Mouse (Mus musculus) G1E (cell line): Measurements from ENCODE around the gene Rps24. TPM values are rescaled to one million over a fixed set of nuclear protein-coding genes. Genes with fewer than 3 reads are reported as not detected.

Experiments
- ATAC-seq: 2 replicates; pipeline ENCODE4 v1.8.0; 2016; ENCODE audit warnings: mild to moderate bottlenecking; ENCODE audit not compliant: insufficient number of reproducible peaks, poor library complexity, low FRiP score, severe bottlenecking; ENCODE audit errors: extremely low read depth
- DNase-seq: peaks from one replicate; pipeline ENCODE4 v3.0.0; 2012; ENCODE audit warnings: low spot score
- H3K27me3 ChIP-seq: 2 replicates; pipeline ENCODE4 v1.6.1; 2012; ENCODE audit warnings: mild to moderate bottlenecking, low read length, inconsistent platforms; ENCODE audit not compliant: insufficient read depth
- H3K36me3 ChIP-seq: replicated peaks from 2 replicates; pipeline ENCODE3; 2012; ENCODE audit warnings: mild to moderate bottlenecking, inconsistent platforms
- H3K4me1 ChIP-seq: 2 replicates; pipeline ENCODE4 v1.6.1; 2012; ENCODE audit warnings: low read depth, low read length, inconsistent platforms, mixed read lengths; ENCODE audit not compliant: insufficient read depth
- H3K4me3 ChIP-seq: 2 replicates; pipeline ENCODE4 v1.5.1; 2012; ENCODE audit warnings: low read depth, mild to moderate bottlenecking, inconsistent platforms, low read length, moderate library complexity, mixed read lengths
- H3K9me3 ChIP-seq: replicated peaks from 2 replicates; pipeline ENCODE4 v1.6.1; 2012; ENCODE audit warnings: inconsistent platforms
- CTCF ChIP-seq: IDR thresholded peaks from 2 replicates; pipeline ENCODE4 v1.5.1; 2012; ENCODE audit warnings: low read depth, low read length, inconsistent platforms, mixed read lengths
- GATA1 ChIP-seq: IDR thresholded peaks from 2 replicates; pipeline ENCODE4 v1.6.1; 2012; ENCODE audit warnings: borderline replicate concordance, low read length, inconsistent platforms, mixed read lengths
- GATA2 ChIP-seq: IDR thresholded peaks from 2 replicates; pipeline ENCODE4 v1.6.1; 2012; ENCODE audit warnings: low read depth, low read length, inconsistent platforms, borderline replicate concordance
- POLR2AphosphoS5 ChIP-seq: IDR thresholded peaks from 2 replicates; pipeline ENCODE4 v1.6.1; 2012; ENCODE audit warnings: low read depth, low read length, inconsistent platforms; ENCODE audit not compliant: insufficient replicate concordance
- TAL1 ChIP-seq: conservative IDR thresholded peaks from 2 replicates; pipeline ENCODE4 v1.6.1; 2012; ENCODE audit warnings: low read depth, low read length, inconsistent platforms, mixed read lengths
- polyA plus RNA-seq: library from polyadenylated mRNA; stranded (reverse); fragments of >175 nt; gene quantifications from 2 replicates; pipeline ENCODE4 v1.2.3, GENCODE M21; 2012
- total RNA-seq, 2 experiments: library from RNA; stranded (forward) in 1 of 2; stranded (reverse) in 1 of 2; fragments of 200-1000 nt in 1 of 2; fragments of >200 nt in 1 of 2; fragmentation: Nextera tagmentation in 1 of 2; gene quantifications; 2 replicates each; pipeline ENCODE4 v1.2.3; 2014 to 2017

Gene Rps24
- total and polyA plus RNA-seq, 3 experiments: 330 to 4,451 (median 3,550) TPM

- TF ChIP-seq TAL1: no peak
- TF ChIP-seq GATA2: no peak
- TF ChIP-seq POLR2AphosphoS5: no peak
- TF ChIP-seq GATA1: no peak
- no peak for TF ChIP-seq CTCF
- no peak for ATAC-seq
Measured at GRCm38 (mm10) chr14:24525677-24526415, 38.9 kb downstream of the Rps24 start.

GRCm38 (mm10) chr14:24526440-24526839 lies 39.5 kb downstream of the Rps24 start:
- no peak for TF ChIP-seq GATA1
- TF ChIP-seq TAL1: no peak
- no peak for TF ChIP-seq CTCF
- no peak for TF ChIP-seq POLR2AphosphoS5
- no peak for TF ChIP-seq GATA2
- H3K9me3 ChIP-seq: no peaks in the 10 kb centered on the region
- no peaks in the 10 kb centered on the region for H3K27me3 ChIP-seq
- no peak for DNase-seq
- ATAC-seq: no peak
- H3K4me1 ChIP-seq: no peaks in the 10 kb centered on the region
- H3K4me3 ChIP-seq: no peak overlapping the region
- no peaks in the 10 kb centered on the region for H3K36me3 ChIP-seq

More at GRCm38 (mm10) chr14:24525677-24526415, 38.9 kb downstream of the Rps24 start:
- Histone ChIP-seq H3K4me3 (no peak overlapping the region), H3K27me3 (no peaks in the 10 kb centered on the region), H3K36me3 (no peaks in the 10 kb centered on the region), H3K9me3 (no peaks in the 10 kb centered on the region), H3K4me1 (no peaks in the 10 kb centered on the region)
- no peak for DNase-seq

GRCm38 (mm10) chr14:24530228-24530627 lies 43.3 kb downstream of the Rps24 start:
- no peaks in the 10 kb centered on the region for H3K9me3 ChIP-seq
- H3K27me3 ChIP-seq: no peaks in the 10 kb centered on the region
- no peaks in the 10 kb centered on the region for H3K4me1 ChIP-seq
- DNase-seq (no peak), ATAC-seq (no peak)
- no peaks in the 10 kb centered on the region for H3K36me3 ChIP-seq
- TF ChIP-seq GATA2: no peak
- TF ChIP-seq POLR2AphosphoS5: no peak
- TF ChIP-seq GATA1: no peak
- TF ChIP-seq CTCF: no peak
- no peak for TF ChIP-seq TAL1
- no peak overlapping the region for H3K4me3 ChIP-seq

- no peak for DNase-seq
- H3K4me1 ChIP-seq: no peaks in the 10 kb centered on the region
- TF ChIP-seq GATA1 (no peak), CTCF (no peak), GATA2 (no peak)
- ATAC-seq: no peak
- no peaks in the 10 kb centered on the region for H3K9me3 ChIP-seq
- H3K36me3 ChIP-seq: no peaks in the 10 kb centered on the region
- no peaks in the 10 kb centered on the region for H3K27me3 ChIP-seq
- H3K4me3 ChIP-seq: no peak overlapping the region
Measured at GRCm38 (mm10) chr14:24534865-24535545, 48.1 kb downstream of the Rps24 start.

- TF ChIP-seq POLR2AphosphoS5: no peak
- TF ChIP-seq CTCF: no peak
- TF ChIP-seq GATA2: no peak
- TF ChIP-seq GATA1: no peak
- Histone ChIP-seq H3K36me3 (no peaks in the 10 kb centered on the region), H3K4me3 (no peak overlapping the region)
Measured at GRCm38 (mm10) chr14:24542901-24543300, 56.0 kb downstream of the Rps24 start.

GRCm38 (mm10) chr14:24544057-24544456 lies 57.1 kb downstream of the Rps24 start:
- H3K36me3 ChIP-seq: no peaks in the 10 kb centered on the region
- no peak for ATAC-seq
- no peaks in the 10 kb centered on the region for H3K4me1 ChIP-seq
- DNase-seq: no peak
- no peak overlapping the region for H3K4me3 ChIP-seq
- TF ChIP-seq GATA1: no peak
- TF ChIP-seq CTCF: no peak
- TF ChIP-seq TAL1: no peak
- no peak for TF ChIP-seq POLR2AphosphoS5
- TF ChIP-seq GATA2: no peak
- no peaks in the 10 kb centered on the region for H3K27me3 ChIP-seq
- peaks cover 6% of the 10 kb centered on the region; the same call in 1 of the 2 replicates for H3K9me3 ChIP-seq

More at GRCm38 (mm10) chr14:24542901-24543300, 56.0 kb downstream of the Rps24 start:
- ATAC-seq (no peak), DNase-seq (no peak)
- H3K4me1 ChIP-seq: no peaks in the 10 kb centered on the region
- H3K27me3 ChIP-seq: no peaks in the 10 kb centered on the region
- peaks cover 6% of the 10 kb centered on the region; the same call in 1 of the 2 replicates for H3K9me3 ChIP-seq

Other genes starting within 250 kb of the Rps24 start
- gene Dlg5, start 241.2 kb upstream of the Rps24 start, total RNA-seq (2014; fragmentation: Nextera tagmentation): 22.7 and 25.4 TPM in 2 replicates
- 2.4 and 3.7 TPM in 2 replicates for gene Dlg5, start 241.2 kb upstream of the Rps24 start, total RNA-seq (2017)
- gene Dlg5, start 241.2 kb upstream of the Rps24 start, polyA plus RNA-seq: 13.6 and 13.9 TPM in 2 replicates
- not detected in 2 replicates for gene E330034G19Rik, start 193.9 kb upstream of the Rps24 start, total RNA-seq (2014; fragmentation: Nextera tagmentation)
- not detected in 2 replicates for gene E330034G19Rik, start 193.9 kb upstream of the Rps24 start, total RNA-seq (2017)
- not detected in 2 replicates for gene E330034G19Rik, start 193.9 kb upstream of the Rps24 start, polyA plus RNA-seq
- gene Polr3a, start 67 bp upstream of the Rps24 start, total RNA-seq (2014; fragmentation: Nextera tagmentation): 38.4 and 43.8 TPM in 2 replicates
- 22.8 and 26.1 TPM in 2 replicates for gene Polr3a, start 67 bp upstream of the Rps24 start, total RNA-seq (2017)
- gene Polr3a, start 67 bp upstream of the Rps24 start, polyA plus RNA-seq: 4.1 and 5.6 TPM in 2 replicates